Mouse (Mus musculus) MEL (cell line): ENCODE measurements at regions not wholly inside any gene's neighbourhood (a gene's known extent, or its start where the extent isn't known, plus 50 kb on each side); places are given as distances from the start of the nearest gene placed in this dataset.

Source experiments
- CTCF ChIP-seq, 3 experiments: IDR thresholded peaks in 2 of 3; conservative IDR thresholded peaks in 1 of 3; 2 replicates each; pipeline ENCODE4 v1.5.1; 2011 to 2012; ENCODE audit warnings: low read length in 3 of 3, low read depth in 2 of 3, mild to moderate bottlenecking in 2 of 3, improper control_type of control experiment in 1 of 3, inconsistent platforms in 1 of 3, mixed read lengths in 1 of 3, moderate library complexity in 1 of 3; ENCODE audit not compliant: control insufficient read depth in 1 of 3, insufficient read depth in 1 of 3, poor library complexity in 1 of 3, severe bottlenecking in 1 of 3
- E2F4 ChIP-seq: IDR thresholded peaks from 2 replicates; pipeline ENCODE4 v1.6.1; 2011; ENCODE audit warnings: low read depth, low read length, improper control_type of control experiment, borderline replicate concordance
- MAX ChIP-seq: IDR thresholded peaks from 2 replicates; pipeline ENCODE4 v1.6.1; 2011; ENCODE audit warnings: low read length, improper control_type of control experiment
- POLR2A ChIP-seq, 2 experiments: IDR thresholded peaks; 2 replicates each; pipeline ENCODE4 v1.6.1; 2011 to 2012; ENCODE audit warnings: low read length in 2 of 2, mild to moderate bottlenecking in 2 of 2, control low read depth in 1 of 2, improper control_type of control experiment in 1 of 2, low read depth in 1 of 2, moderate library complexity in 1 of 2; ENCODE audit not compliant: control insufficient read depth in 1 of 2, insufficient read depth in 1 of 2, poor library complexity in 1 of 2
- SMC3 ChIP-seq: IDR thresholded peaks from 2 replicates; pipeline ENCODE4 v1.6.1; 2011; ENCODE audit warnings: low read depth, low read length, improper control_type of control experiment
- TCF12 ChIP-seq: IDR thresholded peaks from 2 replicates; pipeline ENCODE4 v1.6.1; 2014; ENCODE audit warnings: low read depth, mild to moderate bottlenecking, inconsistent platforms, low read length, improper control_type of control experiment, moderate library complexity

DNA sequence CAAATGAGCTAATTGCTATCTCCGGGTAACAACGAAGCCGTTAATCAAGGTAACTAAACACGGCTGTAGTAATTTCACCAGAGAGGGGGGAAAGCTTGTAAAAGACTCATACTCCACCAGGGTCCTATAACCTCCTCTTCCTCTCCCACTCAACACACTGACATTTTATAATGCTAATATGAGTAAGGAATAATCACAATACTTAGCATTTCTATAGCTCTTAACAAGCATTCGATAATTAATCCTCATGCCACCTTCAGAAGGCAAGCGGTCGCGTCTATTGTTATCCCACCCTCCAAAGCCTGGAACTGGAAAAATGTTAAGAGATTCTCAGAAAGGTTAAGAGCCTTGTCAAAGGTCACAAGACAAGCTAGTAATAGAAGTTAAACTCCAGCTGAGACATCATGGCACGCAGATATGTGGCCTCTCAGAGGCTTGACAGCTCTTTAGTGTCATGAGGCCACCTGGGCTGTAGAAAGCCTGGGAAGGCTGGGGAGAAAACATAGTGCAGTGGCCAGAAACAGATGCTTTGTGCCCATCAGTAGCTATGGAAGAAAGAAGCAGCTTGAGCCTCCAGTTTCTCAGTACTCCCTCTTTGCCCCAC, 356.3 kb upstream of the Got2 start:
- TF ChIP-seq TCF12 (no peak), CTCF (IDR thresholded peaks at IDR 0.05 in 2 of 3, conservative IDR thresholded peaks at IDR 0.05 in 1 of 3; ENCODE audit: control insufficient read depth in 1 of 3, insufficient read depth in 1 of 3, low read depth in 2 of 3, low read length in 3 of 3, poor library complexity in 1 of 3, severe bottlenecking in 1 of 3) (no peak), E2F4 (no peak), MAX (no peak), POLR2A (IDR thresholded peaks at IDR 0.05; ENCODE audit: control insufficient read depth in 1 of 2, insufficient read depth in 1 of 2, low read depth in 1 of 2, low read length in 2 of 2, poor library complexity in 1 of 2) (no peak), SMC3 (no peak)
